Mouse (Mus musculus) heart, embryonic 16.5 days (tissue): ENCODE data around the gene Naa40. TPM values are rescaled to one million over a fixed set of nuclear protein-coding genes. Genes with fewer than 3 reads are reported as not detected.
A peak's percentile ranks its signal among the peaks of the same experiment; 100 is the strongest.

Source experiments
- ATAC-seq: fragments of 200-750 bp; cut with Nextera tagmentation; replicated peaks from 2 replicates; pipeline ENCODE4 v1.8.0; 2017; ENCODE audit warnings: moderate number of reproducible peaks; ENCODE audit not compliant: insufficient read depth, low FRiP score; ENCODE audit errors: extremely low read depth
- H3K27ac ChIP-seq: fragments of 300-500 bp; sonication (generic); 2 replicates; pipeline ENCODE4 v1.5.1; 2014; ENCODE audit warnings: mild to moderate bottlenecking, low read length, control low read depth, moderate library complexity
- H3K27me3 ChIP-seq: fragments of 300-500 bp; sonication (generic); 2 replicates; pipeline ENCODE4 v1.6.1; 2014; ENCODE audit warnings: low read length, mixed read lengths; ENCODE audit not compliant: control insufficient read depth, insufficient read depth
- H3K36me3 ChIP-seq: fragments of 300-500 bp; sonication (generic); 2 replicates; pipeline ENCODE4 v1.6.1; 2014; ENCODE audit not compliant: control insufficient read depth, insufficient read depth
- H3K4me1 ChIP-seq: fragments of 300-500 bp; sonication (generic); 2 replicates; pipeline ENCODE4 v1.6.1; 2014; ENCODE audit warnings: low read length, mixed read lengths; ENCODE audit not compliant: control insufficient read depth, insufficient read depth
- H3K4me2 ChIP-seq: fragments of 300-500 bp; sonication (generic); 2 replicates; pipeline ENCODE4 v1.6.1; 2014; ENCODE audit warnings: low read depth, mild to moderate bottlenecking, control low read depth, low read length
- H3K4me3 ChIP-seq: fragments of 300-500 bp; sonication (generic); 2 replicates; pipeline ENCODE4 v1.5.1; 2014; ENCODE audit warnings: mild to moderate bottlenecking, control low read depth, low read length
- H3K9ac ChIP-seq: fragments of 300-500 bp; sonication (generic); 2 replicates; pipeline ENCODE4 v1.6.1; 2014; ENCODE audit warnings: low read length, control low read depth
- H3K9me3 ChIP-seq: fragments of 300-500 bp; sonication (generic); replicated peaks from 2 replicates; pipeline ENCODE4 v1.6.1; 2016; ENCODE audit warnings: low read length; ENCODE audit not compliant: control insufficient read depth
- WGBS: fragments of 180-500 bp; shearing (Covaris S2); extraction: QIAGEN DNeasy Blood & Tissue Kit; methylation state at CpG from one replicate; pipeline ENCODE4 v1.1.7; 2014; 5-methylcytosine and 5-hydroxymethylcytosine counted together
- polyA plus RNA-seq: library from polyadenylated mRNA; unstranded; fragments of >200 nt; fragmentation: Nextera tagmentation; extraction: Ambion mirVana; gene quantifications from 2 replicates; pipeline ENCODE4 v1.2.1, GENCODE M21; 2015

Naa40 gene
- polyA plus RNA-seq, 1 experiment from 2014 or later, result 59.3 TPM

DNA sequence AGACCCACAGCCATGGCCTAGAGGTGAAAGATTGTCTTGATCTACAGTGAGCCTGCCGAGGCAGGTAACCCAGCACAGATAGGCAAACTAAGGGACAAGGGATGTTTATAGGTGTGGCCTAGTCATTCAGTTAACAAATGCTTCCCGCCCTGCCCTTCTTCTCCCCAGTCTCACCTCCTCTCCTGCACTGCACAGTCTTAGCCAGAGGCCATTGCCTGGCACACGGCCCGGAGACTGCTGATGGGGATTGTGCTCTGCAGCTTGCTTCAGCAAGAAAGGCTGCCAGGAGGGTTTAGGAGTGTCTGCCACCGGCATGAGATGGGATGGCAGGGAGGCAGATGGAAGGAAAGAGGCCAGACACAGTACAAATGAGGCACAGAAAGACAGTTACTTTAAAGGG is 16.9 kb upstream of the Naa40 start:
- no peak overlapping the region for H3K9ac ChIP-seq
- no peak for ATAC-seq

DNA sequence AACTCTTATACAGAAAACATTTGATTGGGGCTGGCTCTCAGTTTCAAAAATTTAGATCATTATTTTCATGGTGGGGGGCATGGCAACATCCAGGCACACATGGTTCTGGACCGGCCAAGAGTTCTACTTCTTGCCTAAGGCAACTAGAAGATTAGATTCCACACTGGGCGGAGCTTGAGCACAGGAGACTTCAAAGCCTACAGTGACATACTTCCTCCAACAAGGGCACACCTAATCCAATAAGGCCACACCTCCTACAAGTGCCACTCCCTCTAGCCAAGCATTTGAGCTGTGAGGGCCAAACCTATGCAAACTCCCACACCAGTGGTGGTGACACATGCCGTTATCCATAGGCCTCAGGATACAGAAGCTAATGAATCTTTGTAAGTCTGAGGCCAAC is 5.0 kb upstream of the Naa40 start:
- Histone ChIP-seq H3K4me1 (peaks cover 4% of the 10 kb centered on the region; the same call in 1 of the 2 replicates), H3K4me3 (no peak overlapping the region), H3K27ac (no peak overlapping the region), H3K9me3 (no peaks in the 10 kb centered on the region), H3K36me3 (no peaks in the 10 kb centered on the region), H3K9ac (no peak overlapping the region), H3K27me3 (no peaks in the 10 kb centered on the region), H3K4me2 (no peak overlapping the region)
- 71% methylated on average over 3 of the region's 3 CpGs for WGBS
- no peak for ATAC-seq

More for the DNA sequence above, 16.9 kb upstream of the Naa40 start:
- no peak overlapping the region for H3K4me3 ChIP-seq
- no peaks in the 10 kb centered on the region for H3K36me3 ChIP-seq
- 64% methylated on average over 5 of the region's 5 CpGs for WGBS
- H3K27me3 ChIP-seq, result no peaks in the 10 kb centered on the region
- H3K27ac ChIP-seq, result no peak overlapping the region
- H3K9me3 ChIP-seq, result peaks cover 7% of the 10 kb centered on the region; the same call in 1 of the 2 replicates
- no peak overlapping the region for H3K4me2 ChIP-seq
- no peaks in the 10 kb centered on the region for H3K4me1 ChIP-seq

DNA sequence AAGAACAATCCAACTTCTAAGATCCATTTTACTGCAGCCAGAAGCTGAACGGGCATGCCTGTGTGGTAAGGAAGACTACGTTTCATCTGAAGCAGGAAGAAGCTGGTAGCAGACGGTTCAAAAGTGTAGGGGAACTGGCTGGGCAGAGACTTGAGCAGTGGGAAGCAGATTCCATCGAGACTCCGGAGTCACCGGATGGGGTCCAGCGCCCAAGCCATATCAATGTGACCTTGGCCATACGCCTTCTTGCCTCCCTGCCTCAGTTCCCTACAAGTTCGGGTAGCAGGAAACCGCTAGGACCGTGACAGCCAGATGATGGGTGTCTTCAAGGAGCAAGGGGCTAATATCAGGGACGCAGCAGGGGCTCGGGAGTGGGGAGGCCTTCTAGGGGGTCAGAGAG is 692 bp downstream of the Naa40 start:
- H3K9me3 ChIP-seq, result no peaks in the 10 kb centered on the region
- peak overlapping the region; percentile 67 for H3K4me2 ChIP-seq
- no peaks in the 10 kb centered on the region for H3K27me3 ChIP-seq
- under 1% methylated on average over 13 of the region's 13 CpGs for WGBS
- H3K9ac ChIP-seq, result peak overlapping the region; percentile 80
- peak overlapping the region; percentile 94 for H3K27ac ChIP-seq
- peaks cover 20% of the 10 kb centered on the region for H3K4me1 ChIP-seq
- H3K36me3 ChIP-seq, result peaks cover 18% of the 10 kb centered on the region
- ATAC-seq, result peak; percentile 4; the same call in 1 of the 2 replicates
- H3K4me3 ChIP-seq, result peak overlapping the region; percentile 87

DNA sequence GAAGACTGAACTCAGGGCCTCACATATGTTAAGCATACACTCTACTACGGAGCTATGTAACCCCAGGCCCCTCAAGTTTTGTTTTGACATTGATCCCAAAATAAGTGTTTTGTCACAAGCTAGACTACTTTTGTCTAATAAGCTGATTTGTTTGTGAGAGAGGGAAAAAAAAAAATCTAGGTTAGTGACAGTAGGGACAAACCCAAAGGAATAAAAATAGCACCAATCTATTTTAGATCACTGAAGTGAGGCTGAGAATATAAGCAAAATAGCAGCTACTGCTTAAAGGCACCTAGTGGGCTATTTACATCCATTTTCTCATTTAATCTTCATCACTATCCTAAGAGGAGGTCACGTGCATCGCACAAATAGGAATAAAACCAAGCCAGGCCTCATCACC is 1.4 kb downstream of the Naa40 start:
- no peak for ATAC-seq
- Histone ChIP-seq H3K4me2 (peak overlapping the region; percentile 67), H3K9ac (peak overlapping the region; percentile 80), H3K9me3 (no peaks in the 10 kb centered on the region), H3K36me3 (peaks cover 19% of the 10 kb centered on the region), H3K4me3 (peak overlapping the region; percentile 87), H3K4me1 (peaks cover 20% of the 10 kb centered on the region), H3K27ac (no peak overlapping the region), H3K27me3 (no peaks in the 10 kb centered on the region)
- WGBS, result 80% methylated on average over 3 of the region's 3 CpGs

DNA sequence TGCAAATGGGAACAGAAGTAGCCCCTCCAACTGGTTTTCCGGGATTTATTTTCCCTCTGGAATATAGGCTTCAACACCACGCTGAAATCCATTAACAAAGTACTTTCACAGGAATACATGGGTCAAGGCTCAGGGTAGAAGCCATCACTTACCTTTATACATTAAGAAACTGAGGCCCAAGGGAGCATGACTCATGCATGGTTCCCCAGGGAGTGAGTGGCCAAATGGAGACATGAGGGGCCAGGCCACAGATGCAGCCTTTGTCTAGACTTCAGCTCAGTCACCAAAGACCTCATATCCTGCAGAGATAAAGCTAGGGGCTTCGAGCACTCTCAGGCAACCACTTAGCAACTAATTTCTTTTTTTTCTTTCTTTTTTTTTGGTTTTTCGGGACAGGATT is 4.2 kb downstream of the Naa40 start:
- Histone ChIP-seq H3K9ac (no peak overlapping the region), H3K4me1 (peaks cover 20% of the 10 kb centered on the region), H3K9me3 (no peaks in the 10 kb centered on the region), H3K27me3 (no peaks in the 10 kb centered on the region), H3K36me3 (peaks cover 38% of the 10 kb centered on the region), H3K27ac (no peak overlapping the region), H3K4me3 (no peak overlapping the region), H3K4me2 (no peak overlapping the region)
- whole genome bisulfite sequencing, result 85% methylated on average over 4 of the region's 4 CpGs
- no peak for ATAC-seq

DNA sequence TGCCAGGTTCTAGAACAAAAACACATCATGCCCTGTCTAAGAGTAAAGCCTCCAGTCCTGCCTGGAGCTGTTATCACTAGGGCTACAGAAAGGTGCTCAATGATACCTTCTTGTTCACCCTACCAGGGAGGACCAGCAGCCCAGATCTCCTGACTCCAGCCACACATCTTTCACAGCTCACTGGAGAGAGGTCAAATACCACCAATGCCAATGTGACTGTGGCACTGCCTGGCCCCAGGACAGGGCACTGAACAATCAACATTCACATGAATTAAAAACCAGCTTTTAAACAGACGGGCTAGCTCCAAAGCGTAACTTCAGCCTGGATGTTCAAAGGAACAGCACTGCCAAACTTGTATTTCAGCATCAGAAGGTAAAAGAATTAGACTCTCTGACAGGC is 5.0 kb downstream of the Naa40 start:
- no peak for ATAC-seq
- WGBS, result 97% methylated on average over 2 of the region's 2 CpGs
- Histone ChIP-seq H3K9me3 (no peaks in the 10 kb centered on the region), H3K4me2 (no peak overlapping the region), H3K4me1 (peaks cover 17% of the 10 kb centered on the region; the same call in 1 of the 2 replicates), H3K27me3 (no peaks in the 10 kb centered on the region), H3K9ac (no peak overlapping the region), H3K4me3 (no peak overlapping the region), H3K36me3 (peaks cover 43% of the 10 kb centered on the region), H3K27ac (no peak overlapping the region)

DNA sequence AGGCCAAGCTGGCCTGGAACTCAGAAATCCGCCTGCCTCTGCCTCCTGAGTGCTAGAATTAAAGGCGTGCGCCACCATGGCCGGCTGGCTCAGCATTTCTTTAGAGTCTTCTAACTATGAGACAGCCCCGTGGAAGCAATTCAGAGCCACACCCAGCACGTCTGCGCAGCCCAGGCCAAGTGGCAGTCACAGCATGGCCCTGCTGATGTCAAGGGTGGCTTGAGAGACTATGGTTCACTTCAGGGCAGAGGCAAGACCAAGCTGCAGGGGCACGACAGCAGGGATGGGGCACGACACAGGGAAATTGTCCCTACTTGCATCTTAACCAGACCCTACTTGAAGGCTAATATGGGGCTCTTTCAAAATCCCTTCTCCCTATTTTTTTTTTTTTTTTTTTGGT is 5.5 kb downstream of the Naa40 start:
- no peak for ATAC-seq
- 95% methylated on average over 9 of the region's 9 CpGs for WGBS
- H3K27me3 ChIP-seq, result no peaks in the 10 kb centered on the region
- H3K4me1 ChIP-seq, result peaks cover 17% of the 10 kb centered on the region; the same call in 1 of the 2 replicates
- no peak overlapping the region for H3K4me2 ChIP-seq
- peaks cover 48% of the 10 kb centered on the region for H3K36me3 ChIP-seq
- no peak overlapping the region for H3K27ac ChIP-seq
- H3K9me3 ChIP-seq, result no peaks in the 10 kb centered on the region
- no peak overlapping the region for H3K9ac ChIP-seq
- H3K4me3 ChIP-seq, result no peak overlapping the region

DNA sequence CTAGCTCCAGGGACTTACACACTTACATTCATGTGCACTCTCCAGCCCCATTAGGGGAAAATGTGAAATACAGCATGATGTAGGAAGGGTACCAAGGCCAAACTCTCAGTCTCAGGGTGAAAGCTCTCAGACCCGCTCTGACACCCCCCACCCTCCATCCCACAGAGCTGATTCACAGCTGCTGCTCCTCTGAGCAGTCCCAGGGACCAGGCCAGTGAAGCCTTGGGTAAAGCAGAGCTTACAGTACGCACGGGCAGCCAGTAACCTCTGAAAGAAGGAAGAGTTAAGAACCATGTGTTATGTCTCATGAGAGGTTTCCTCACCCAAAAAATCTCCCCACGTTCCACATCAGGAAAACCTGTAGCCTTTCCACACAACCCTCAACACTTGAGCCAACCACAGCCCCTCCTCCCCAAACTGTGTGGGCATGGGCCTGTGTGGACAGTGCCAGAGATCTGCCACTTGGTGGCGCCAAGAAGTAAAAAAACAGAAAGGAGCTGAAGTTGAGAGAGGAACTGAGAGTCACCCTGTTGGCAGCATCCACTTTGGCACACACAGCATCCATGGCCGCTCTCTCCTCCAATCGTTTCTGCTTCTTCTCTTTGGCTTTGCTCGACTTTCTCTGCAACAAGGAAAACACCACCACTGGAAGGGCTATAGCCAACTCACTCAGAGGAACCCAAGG is 6.3 kb downstream of the Naa40 start:
- Histone ChIP-seq H3K4me2 (no peak overlapping the region), H3K4me3 (no peak overlapping the region), H3K36me3 (peaks cover 55% of the 10 kb centered on the region), H3K27me3 (no peaks in the 10 kb centered on the region), H3K4me1 (peaks cover 12% of the 10 kb centered on the region; the same call in 1 of the 2 replicates), H3K9me3 (no peaks in the 10 kb centered on the region), H3K9ac (no peak overlapping the region), H3K27ac (no peak overlapping the region)
- 58% methylated on average over 8 of the region's 8 CpGs for WGBS
- ATAC-seq, result peak; percentile 59; the same call in 1 of the 2 replicates

DNA sequence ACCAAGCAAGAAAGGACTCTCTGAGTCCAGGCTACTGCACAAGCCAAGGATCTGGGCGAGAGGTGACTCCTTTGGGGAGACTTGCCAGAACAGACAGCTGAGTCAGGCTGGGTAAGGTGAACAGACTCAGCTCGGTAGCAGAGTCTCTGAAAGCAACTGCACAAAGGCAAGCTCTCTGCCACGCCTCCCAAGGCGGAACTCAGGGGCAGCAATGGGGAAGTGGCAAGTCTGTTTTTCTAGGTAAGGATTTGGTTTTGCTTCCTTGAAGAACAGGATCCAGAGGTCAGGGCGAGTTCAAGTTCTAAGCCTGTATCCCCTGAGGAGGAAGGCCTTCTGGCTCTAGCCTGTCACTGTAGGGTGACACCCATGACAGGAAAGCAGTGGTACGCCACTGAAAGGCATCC is 14.5 kb downstream of the Naa40 start:
- WGBS, result 74% methylated on average over 6 of the region's 6 CpGs
- Histone ChIP-seq H3K4me3 (no peak overlapping the region), H3K4me1 (no peaks in the 10 kb centered on the region), H3K9ac (no peak overlapping the region), H3K27ac (no peak overlapping the region), H3K27me3 (no peaks in the 10 kb centered on the region), H3K36me3 (peaks cover 51% of the 10 kb centered on the region), H3K4me2 (no peak overlapping the region), H3K9me3 (no peaks in the 10 kb centered on the region)
- no peak for ATAC-seq
